Mouse (Mus musculus): Measurements from ENCODE around the gene Slc10a4. TPM values are rescaled to one million over a fixed set of nuclear protein-coding genes. Genes with fewer than 3 reads are reported as not detected.
"Not testable (repeated sequence)": the region's sequence is repeated elsewhere in the genome, so short reads cannot be mapped to it uniquely, and the experiment has no call there.

Slc10a4 gene
- polyA plus RNA-seq, 1 experiment from 2014 or later = 29.3 TPM

- H3K9me3 ChIP-seq (ENCODE audit: control insufficient read depth, low read length) = not testable (repeated sequence)
These were observed 1.5 kb downstream of the Slc10a4 start for GRCm38 (mm10) chr5:73008230-73008629.

GRCm38 (mm10) chr5:73011806-73012205, 5.1 kb downstream of the Slc10a4 start:
- not testable (repeated sequence) for H3K27me3 ChIP-seq (replicated peaks; ENCODE audit: control insufficient read depth, insufficient read depth, low read length); H3K4me3 ChIP-seq (replicated peaks; ENCODE audit: low read length); H3K27ac ChIP-seq (ENCODE audit: low read length); ATAC-seq; H3K4me1 ChIP-seq (replicated peaks; ENCODE audit: control insufficient read depth, insufficient read depth, low read length); H3K9me3 ChIP-seq (ENCODE audit: control insufficient read depth, low read length); H3K9ac ChIP-seq (replicated peaks; ENCODE audit: low read depth, low read length); H3K36me3 ChIP-seq (ENCODE audit: control insufficient read depth, insufficient read depth); H3K4me2 ChIP-seq (ENCODE audit: low read length)
- WGBS = 86% methylated on average over 15 of the region's 16 CpGs

More at GRCm38 (mm10) chr5:73008230-73008629, 1.5 kb downstream of the Slc10a4 start:
- WGBS = 31% methylated on average over 8 of the region's 8 CpGs
- not testable (repeated sequence) for H3K36me3 ChIP-seq (ENCODE audit: control insufficient read depth, insufficient read depth); H3K27me3 ChIP-seq (replicated peaks; ENCODE audit: control insufficient read depth, insufficient read depth, low read length); H3K4me1 ChIP-seq (replicated peaks; ENCODE audit: control insufficient read depth, insufficient read depth, low read length); H3K4me3 ChIP-seq (replicated peaks; ENCODE audit: low read length); H3K27ac ChIP-seq (ENCODE audit: low read length); H3K4me2 ChIP-seq (ENCODE audit: low read length); ATAC-seq; H3K9ac ChIP-seq (replicated peaks; ENCODE audit: low read depth, low read length)

DNA sequence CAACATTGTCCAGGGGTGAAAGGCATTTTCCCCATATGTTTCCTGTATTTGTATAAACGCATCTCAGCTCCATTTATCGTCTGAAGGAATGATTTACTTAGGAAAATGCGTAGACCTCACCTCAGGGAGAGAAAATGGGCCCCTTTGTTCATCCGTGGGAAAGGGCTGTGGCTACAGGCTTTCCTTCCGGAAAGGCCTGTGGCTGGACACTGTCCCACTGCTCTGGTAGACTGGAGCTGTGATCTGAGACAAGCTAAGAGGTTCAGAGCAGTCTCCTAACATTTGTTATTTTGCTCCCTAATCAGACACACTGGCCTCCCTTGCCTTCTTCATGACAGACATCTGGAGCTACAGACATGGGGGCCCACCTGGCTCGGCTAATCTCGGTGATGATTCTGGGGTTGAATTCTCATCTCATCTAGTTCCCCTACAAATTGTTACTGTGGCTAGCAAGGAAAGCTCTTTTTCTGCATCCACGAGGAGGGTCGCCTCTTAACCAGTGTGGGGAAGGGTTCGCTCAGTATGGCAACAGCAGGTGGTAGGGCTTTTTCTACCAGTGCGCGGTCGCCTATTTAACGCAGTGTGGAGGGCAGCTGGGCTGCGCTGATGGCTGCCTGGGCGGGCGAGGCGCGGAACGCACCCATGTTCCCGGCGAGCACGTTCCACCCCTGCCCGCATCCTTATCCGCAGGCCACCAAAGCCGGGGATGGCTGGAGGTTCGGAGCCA, 6.4 kb downstream of the Slc10a4 start:
- 21% methylated on average over 23 of the region's 27 CpGs for WGBS
- peak; percentile 73 for ATAC-seq
- not testable (repeated sequence) for H3K9ac ChIP-seq (replicated peaks; ENCODE audit: low read depth, low read length); H3K36me3 ChIP-seq (ENCODE audit: control insufficient read depth, insufficient read depth); H3K9me3 ChIP-seq (ENCODE audit: control insufficient read depth, low read length); H3K27ac ChIP-seq (ENCODE audit: low read length); H3K27me3 ChIP-seq (replicated peaks; ENCODE audit: control insufficient read depth, insufficient read depth, low read length); H3K4me1 ChIP-seq (replicated peaks; ENCODE audit: control insufficient read depth, insufficient read depth, low read length)
- H3K4me2 ChIP-seq (ENCODE audit: low read length) = peak overlapping the region; percentile 64
- H3K4me3 ChIP-seq (replicated peaks; ENCODE audit: low read length) = peak overlapping the region; percentile 40

- not testable (repeated sequence) for H3K27ac ChIP-seq (ENCODE audit: low read length); H3K9me3 ChIP-seq (ENCODE audit: control insufficient read depth, low read length); H3K27me3 ChIP-seq (replicated peaks; ENCODE audit: control insufficient read depth, insufficient read depth, low read length); H3K4me1 ChIP-seq (replicated peaks; ENCODE audit: control insufficient read depth, insufficient read depth, low read length); H3K36me3 ChIP-seq (ENCODE audit: control insufficient read depth, insufficient read depth)
- H3K4me2 ChIP-seq (ENCODE audit: low read length) = peak overlapping the region; percentile 64
- peak overlapping the region; percentile 40 for H3K4me3 ChIP-seq (replicated peaks; ENCODE audit: low read length)
- peak; percentile 86 for ATAC-seq
- WGBS = 4% methylated on average over 37 of the region's 65 CpGs
- H3K9ac ChIP-seq (replicated peaks; ENCODE audit: low read depth, low read length) = peak overlapping the region; percentile 51
These were observed 7.1 kb downstream of the Slc10a4 start for GRCm38 (mm10) chr5:73013611-73014287.

GRCm38 (mm10) chr5:73014745-73015144, 8.1 kb downstream of the Slc10a4 start:
- H3K9me3 ChIP-seq (ENCODE audit: control insufficient read depth, low read length) = no peaks in the 10 kb centered on the region
- H3K27me3 ChIP-seq (replicated peaks; ENCODE audit: control insufficient read depth, insufficient read depth, low read length) = peaks cover 5% of the 10 kb centered on the region; the same call in 1 of the 2 replicates
- H3K4me1 ChIP-seq (replicated peaks; ENCODE audit: control insufficient read depth, insufficient read depth, low read length) = peaks cover 3% of the 10 kb centered on the region
- H3K9ac ChIP-seq (replicated peaks; ENCODE audit: low read depth, low read length) = no peak overlapping the region
- no peak overlapping the region for H3K4me3 ChIP-seq (replicated peaks; ENCODE audit: low read length)
- ATAC-seq = no peak
- H3K36me3 ChIP-seq (ENCODE audit: control insufficient read depth, insufficient read depth) = no peaks in the 10 kb centered on the region
- no peak overlapping the region for H3K4me2 ChIP-seq (ENCODE audit: low read length)
- WGBS = 53% methylated on average over 9 of the region's 9 CpGs
- H3K27ac ChIP-seq (ENCODE audit: low read length) = no peak overlapping the region

DNA sequence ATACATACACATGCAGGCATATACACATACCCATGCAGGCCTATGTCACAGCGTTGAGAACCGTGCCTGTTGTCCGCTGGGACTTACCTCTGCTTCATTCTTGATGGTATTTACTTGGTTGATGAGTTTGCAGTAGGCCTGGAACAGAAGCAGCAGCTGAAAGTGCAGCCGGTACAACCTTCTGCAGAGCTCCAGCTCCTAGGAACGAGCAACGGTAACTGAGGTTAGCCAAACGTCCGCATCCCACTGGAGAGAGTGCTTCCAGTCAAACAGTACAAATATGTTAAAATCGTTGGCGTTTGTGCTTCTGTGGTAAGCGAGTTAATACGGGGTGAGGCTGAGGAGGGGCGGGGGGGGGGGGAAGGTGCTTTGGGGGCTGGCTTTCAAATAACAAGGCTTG, 17.1 kb downstream of the Slc10a4 start:
- 96% methylated on average over 13 of the region's 13 CpGs for WGBS
- Histone ChIP-seq H3K27me3 (replicated peaks; ENCODE audit: control insufficient read depth, insufficient read depth, low read length) (no peaks in the 10 kb centered on the region), H3K9me3 (ENCODE audit: control insufficient read depth, low read length) (no peaks in the 10 kb centered on the region), H3K4me2 (ENCODE audit: low read length) (no peak overlapping the region), H3K36me3 (ENCODE audit: control insufficient read depth, insufficient read depth) (peaks cover 14% of the 10 kb centered on the region), H3K4me1 (replicated peaks; ENCODE audit: control insufficient read depth, insufficient read depth, low read length) (no peaks in the 10 kb centered on the region), H3K27ac (ENCODE audit: low read length) (no peak overlapping the region), H3K4me3 (replicated peaks; ENCODE audit: low read length) (no peak overlapping the region), H3K9ac (replicated peaks; ENCODE audit: low read depth, low read length) (no peak overlapping the region)
- no peak for ATAC-seq

- peaks cover 35% of the 10 kb centered on the region for H3K36me3 ChIP-seq (ENCODE audit: control insufficient read depth, insufficient read depth)
- ATAC-seq = no peak
These were observed 22.0 kb downstream of the Slc10a4 start for GRCm38 (mm10) chr5:73028646-73029045.

DNA sequence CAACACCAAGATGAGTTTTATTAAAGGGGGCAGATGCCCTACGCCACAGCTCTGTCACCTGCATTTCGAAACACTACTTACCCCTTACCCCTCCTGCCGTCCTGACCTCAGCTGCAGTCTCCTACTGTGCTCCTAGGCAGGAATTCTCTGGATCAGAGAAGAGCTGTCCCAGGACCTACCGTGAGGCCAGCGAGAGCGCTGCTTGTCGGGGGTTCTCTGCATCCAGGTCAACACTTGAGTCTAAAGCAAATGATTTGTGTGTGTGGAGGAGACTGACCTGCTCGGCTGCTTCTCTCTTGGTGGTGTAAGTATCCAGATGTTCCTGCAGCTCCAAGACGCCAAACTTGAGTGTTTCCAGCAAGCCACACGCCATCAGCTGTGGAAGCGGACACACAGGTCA, 25.8 kb downstream of the Slc10a4 start:
- ATAC-seq = no peak
- H3K27ac ChIP-seq (ENCODE audit: low read length) = no peak overlapping the region
- H3K36me3 ChIP-seq (ENCODE audit: control insufficient read depth, insufficient read depth) = peaks cover 34% of the 10 kb centered on the region
- 94% methylated on average over 11 of the region's 11 CpGs for WGBS
- H3K4me3 ChIP-seq (replicated peaks; ENCODE audit: low read length) = no peak overlapping the region
- H3K9me3 ChIP-seq (ENCODE audit: control insufficient read depth, low read length) = no peaks in the 10 kb centered on the region
- H3K27me3 ChIP-seq (replicated peaks; ENCODE audit: control insufficient read depth, insufficient read depth, low read length) = no peaks in the 10 kb centered on the region
- no peak overlapping the region for H3K9ac ChIP-seq (replicated peaks; ENCODE audit: low read depth, low read length)
- H3K4me2 ChIP-seq (ENCODE audit: low read length) = no peak overlapping the region
- no peaks in the 10 kb centered on the region for H3K4me1 ChIP-seq (replicated peaks; ENCODE audit: control insufficient read depth, insufficient read depth, low read length)

More at GRCm38 (mm10) chr5:73028646-73029045, 22.0 kb downstream of the Slc10a4 start:
- no peaks in the 10 kb centered on the region for H3K9me3 ChIP-seq (ENCODE audit: control insufficient read depth, low read length)
- no peaks in the 10 kb centered on the region for H3K27me3 ChIP-seq (replicated peaks; ENCODE audit: control insufficient read depth, insufficient read depth, low read length)
- 86% methylated on average over 13 of the region's 13 CpGs for WGBS
- no peaks in the 10 kb centered on the region for H3K4me1 ChIP-seq (replicated peaks; ENCODE audit: control insufficient read depth, insufficient read depth, low read length)
- H3K27ac ChIP-seq (ENCODE audit: low read length) = no peak overlapping the region
- H3K9ac ChIP-seq (replicated peaks; ENCODE audit: low read depth, low read length) = no peak overlapping the region
- H3K4me3 ChIP-seq (replicated peaks; ENCODE audit: low read length) = no peak overlapping the region
- no peak overlapping the region for H3K4me2 ChIP-seq (ENCODE audit: low read length)

GRCm38 (mm10) chr5:73044055-73044454, 37.4 kb downstream of the Slc10a4 start:
- Histone ChIP-seq H3K4me3 (replicated peaks; ENCODE audit: low read length) (no peak overlapping the region), H3K27me3 (replicated peaks; ENCODE audit: control insufficient read depth, insufficient read depth, low read length) (no peaks in the 10 kb centered on the region), H3K27ac (ENCODE audit: low read length) (no peak overlapping the region), H3K9ac (replicated peaks; ENCODE audit: low read depth, low read length) (no peak overlapping the region), H3K9me3 (ENCODE audit: control insufficient read depth, low read length) (0 out of 2 replicates have a peak, but pooled peaks cover 2% of the 10 kb centered on the region), H3K4me1 (replicated peaks; ENCODE audit: control insufficient read depth, insufficient read depth, low read length) (no peaks in the 10 kb centered on the region), H3K4me2 (ENCODE audit: low read length) (no peak overlapping the region), H3K36me3 (ENCODE audit: control insufficient read depth, insufficient read depth) (peaks cover 31% of the 10 kb centered on the region)
- no peak for ATAC-seq
- 96% methylated on average over 2 of the region's 2 CpGs for WGBS

All from forebrain, embryonic 16.5 days (tissue).